Mouse (Mus musculus): ENCODE results near the gene Rbpjl.

The Rbpjl gene

GRCm38 (mm10) chr2:164445399-164446085, 42.6 kb downstream of the Rbpjl start:
- DNase-seq (ENCODE audit: low spot score): no peak

- no peak for DNase-seq (ENCODE audit: low spot score)
Observed at GRCm38 (mm10) chr2:164446086-164446469, 43.1 kb downstream of the Rbpjl start.

DNA sequence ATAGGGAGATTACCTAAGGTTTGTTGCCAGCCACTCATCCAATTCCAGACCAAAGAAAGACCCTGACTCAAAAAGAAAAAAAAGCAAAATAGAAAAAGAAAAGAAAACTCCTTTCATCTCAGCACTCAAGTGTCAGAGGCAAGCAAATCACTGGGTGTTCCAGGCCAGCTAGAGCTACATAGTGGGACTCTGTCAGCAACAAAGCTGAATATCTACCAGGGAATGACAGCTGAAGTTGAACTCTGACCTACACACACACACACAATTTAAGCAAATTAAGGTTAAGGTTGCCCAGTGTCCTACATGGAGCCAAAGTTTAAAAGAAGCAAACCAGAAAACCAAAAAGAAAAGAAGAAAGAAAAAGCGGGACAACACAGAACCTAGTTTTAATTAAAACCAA, 45.2 kb downstream of the Rbpjl start:
- no peak for DNase-seq (ENCODE audit: low spot score)

GRCm38 (mm10) chr2:164448921-164449320, 46.0 kb downstream of the Rbpjl start:
- DNase-seq (ENCODE audit: low spot score): no peak

DNA sequence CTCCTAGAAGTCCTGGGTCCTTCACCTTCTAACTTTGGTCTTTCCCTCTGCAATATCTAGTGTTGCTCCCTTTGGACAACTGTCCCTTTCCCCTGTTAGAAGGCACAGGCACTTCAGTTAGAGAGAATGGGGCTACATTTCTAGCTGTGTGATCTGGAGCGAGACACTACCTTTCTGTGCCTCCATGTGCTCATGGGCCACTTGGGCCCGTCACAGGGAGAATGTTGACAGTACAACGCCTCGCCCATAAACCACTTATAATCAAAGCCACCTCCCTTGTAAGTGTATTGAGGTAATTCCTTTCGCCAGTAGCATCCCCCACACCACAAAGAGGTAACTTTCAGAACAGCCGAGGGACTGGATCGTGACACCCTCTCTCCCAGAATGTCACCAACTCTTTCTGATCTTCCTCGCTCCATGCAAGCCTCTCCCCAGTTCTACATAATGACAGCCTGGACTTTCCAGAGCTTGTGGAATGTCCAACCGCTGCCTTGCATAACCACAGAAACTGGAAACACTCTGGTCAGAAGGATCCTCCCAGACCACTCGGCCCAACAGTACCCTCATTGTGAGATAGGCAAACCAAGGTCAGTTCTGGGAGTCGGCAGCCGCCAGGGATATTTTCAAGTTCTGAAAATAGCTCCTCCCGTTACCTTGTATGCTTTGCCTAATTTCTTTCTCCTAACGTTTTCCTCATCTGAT, 46.6 kb downstream of the Rbpjl start:
- no peak for DNase-seq (ENCODE audit: low spot score)

- no peak for DNase-seq (ENCODE audit: low spot score)
Observed at GRCm38 (mm10) chr2:164452000-164452676, 49.2 kb downstream of the Rbpjl start.

DNA sequence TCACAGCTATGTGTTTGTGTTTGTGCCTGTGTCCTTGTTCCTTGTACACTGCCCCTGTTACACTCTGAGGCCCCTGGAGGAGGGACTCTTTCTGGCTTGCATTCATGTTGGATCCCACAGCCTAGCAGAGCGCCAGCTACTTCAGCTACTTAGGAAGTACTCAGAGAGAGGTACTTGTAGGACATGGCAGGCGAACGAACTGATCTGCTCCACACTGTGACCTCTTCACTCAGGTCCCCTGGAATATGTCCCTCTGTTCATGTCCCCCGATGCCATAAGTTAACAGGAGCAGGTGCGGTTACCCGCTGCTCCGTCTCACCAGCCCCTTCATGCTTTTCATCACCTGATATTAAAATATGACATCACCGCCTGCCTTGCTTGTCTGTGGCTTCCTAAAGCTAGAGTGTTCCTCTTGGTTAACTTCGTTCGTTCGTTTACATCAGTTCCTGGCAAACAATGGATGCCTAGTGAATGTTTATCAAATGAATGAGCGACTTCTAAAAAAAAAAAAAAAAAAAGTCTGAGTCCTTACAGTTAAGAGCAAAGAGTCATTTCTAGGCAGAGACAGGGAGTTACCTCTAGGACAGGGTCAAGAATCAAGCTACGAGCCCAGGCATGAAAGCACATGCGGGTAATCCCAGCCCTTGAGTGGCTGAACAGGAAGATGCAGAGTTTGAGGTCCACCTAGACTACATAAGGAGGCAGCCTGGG, 50.3 kb downstream of the Rbpjl start:
- DNase-seq (ENCODE audit: low spot score): no peak

- no peak for DNase-seq (ENCODE audit: low spot score)
Observed at GRCm38 (mm10) chr2:164453887-164454500, 51.1 kb downstream of the Rbpjl start.

GRCm38 (mm10) chr2:164454846-164455245, 51.9 kb downstream of the Rbpjl start:
- no peak for DNase-seq (ENCODE audit: low spot score)

DNA sequence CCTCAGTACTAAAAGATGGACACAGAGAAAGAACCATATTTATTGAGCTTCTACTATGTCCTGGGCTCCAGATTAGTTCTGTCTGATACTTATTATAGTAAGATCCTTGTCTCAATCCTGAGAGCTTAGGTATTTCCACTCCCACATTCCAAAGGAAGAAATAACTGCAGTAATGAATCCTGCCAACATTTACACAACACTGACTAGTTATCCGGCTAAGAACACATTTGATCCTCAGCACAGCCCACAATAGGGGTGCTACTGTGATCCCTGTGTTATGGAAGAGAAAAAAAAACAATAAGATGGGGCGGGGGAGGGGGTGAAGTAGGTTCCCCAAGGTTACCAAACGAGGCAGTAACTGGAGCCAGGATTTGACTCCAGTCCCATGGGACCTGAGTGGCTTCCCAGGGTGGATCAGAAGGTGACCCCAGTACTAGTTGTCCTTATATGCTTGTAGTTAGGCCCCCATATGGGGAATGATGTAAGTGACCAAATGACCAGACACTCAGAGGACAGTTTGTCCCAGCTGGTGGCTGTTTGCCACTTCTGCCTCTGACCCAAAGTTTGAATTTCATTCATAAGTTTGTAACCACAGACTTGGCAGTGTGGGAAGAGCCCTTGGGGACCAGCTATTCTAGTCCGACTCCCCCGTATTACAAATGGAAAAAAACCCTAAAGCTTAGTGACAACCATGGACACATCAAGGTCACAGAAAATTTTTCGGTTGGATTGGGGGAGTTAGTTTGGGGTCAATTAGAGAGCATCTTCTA, 52.7 kb downstream of the Rbpjl start:
- DNase-seq (ENCODE audit: low spot score): no peak

GRCm38 (mm10) chr2:164456413-164456812, 53.5 kb downstream of the Rbpjl start:
- no peak for DNase-seq (ENCODE audit: low spot score)

GRCm38 (mm10) chr2:164456864-164457300, 53.9 kb downstream of the Rbpjl start, which contains the start of gene Sys1:
Sys1 (plus strand) TSS chr2:164456964.
- DNase-seq (ENCODE audit: low spot score): peak; percentile 46

GRCm38 (mm10) chr2:164457942-164458341, 55.0 kb downstream of the Rbpjl start:
- no peak for DNase-seq (ENCODE audit: low spot score)

- no peak for DNase-seq (ENCODE audit: low spot score)
Observed at GRCm38 (mm10) chr2:164458535-164458934, 55.6 kb downstream of the Rbpjl start.

DNA sequence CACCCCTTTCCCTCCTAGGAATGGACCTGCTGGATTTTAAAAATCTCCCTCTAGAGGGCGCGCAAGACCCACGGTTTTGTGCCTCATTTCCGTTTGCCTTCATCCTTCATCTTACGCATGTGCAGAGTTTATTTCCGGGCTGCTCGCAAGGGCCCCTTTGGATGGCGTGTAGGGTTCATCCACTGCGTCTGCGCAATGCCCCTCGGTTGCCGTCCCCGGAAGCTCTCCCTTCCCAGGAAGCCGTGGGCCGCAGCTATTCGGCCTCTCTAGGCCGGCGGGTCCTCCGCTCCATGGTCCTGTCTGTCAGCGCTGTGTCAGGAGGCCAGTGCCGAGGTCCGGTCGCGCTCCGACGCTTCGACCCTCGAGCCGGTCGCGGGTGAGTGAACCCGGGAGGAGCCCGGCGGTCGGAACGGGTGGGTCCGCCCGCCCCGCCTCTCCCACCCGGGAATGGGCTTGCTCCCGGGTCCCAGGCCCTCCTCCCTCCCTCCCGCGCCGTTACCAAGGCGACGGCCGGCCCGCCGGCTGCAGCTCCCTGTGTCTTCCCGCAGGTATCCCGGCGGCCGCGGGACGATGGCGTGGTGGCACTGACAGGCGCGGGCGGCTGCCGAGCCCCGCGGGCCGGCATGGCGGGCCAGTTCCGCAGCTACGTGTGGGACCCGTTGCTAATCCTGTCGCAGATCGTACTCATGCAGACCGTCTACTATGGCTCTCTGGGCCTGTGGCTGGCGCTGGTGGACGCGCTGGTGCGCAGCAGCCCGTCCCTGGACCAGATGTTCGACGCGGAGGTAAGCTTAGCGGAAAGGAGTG, 58.0 kb downstream of the Rbpjl start, which contains the start of gene Gm20458:
Gene Gm20458, plus strand, starts transcription at position 223 of the 807 bp plus-strand sequence.
- peak; percentile 98 for DNase-seq (ENCODE audit: low spot score)

Measured in embryo, embryonic 10 days (tissue).